23 mouse cellular contexts compared by ENCODE assay signal in genomic region chr16:29982224-29982785, GRCm38 (mm10).
DNase-seq lines count a peak whose midpoint lies in the region; TF ChIP-seq lines count a peak whose summit lies in the region.
"Had no signal": no experiment of that assay in that cellular context is flagged by ENCODE, and none has a peak within 500 bp of the region (broad histone marks: within the 10 kb centered on the region; RNA-seq: fewer than 3 reads in every experiment).

No protein-coding gene starts in this region.

- H3K4me2 ChIP-seq in CH12.LX (ENCODE audit: insufficient read depth, low read depth, poor library complexity, severe bottlenecking) = no peak overlapping the region
- H3K4me2 ChIP-seq: embryonic facial prominence, embryonic 13.5 days; embryonic facial prominence, embryonic 15.5 days; forebrain, embryonic 12.5 days had no signal

- TF ChIP-seq POLR2A in CH12.LX (IDR thresholded peaks at IDR 0.05; ENCODE audit: low read depth, low read length) = no peak
- TF ChIP-seq POLR2A in ES-Bruce4 (IDR thresholded peaks at IDR 0.05; ENCODE audit: insufficient read depth, low read length) = no peak

- dilution Hi-C loops in CH12.LX (cut with MboI; ENCODE audit: extremely low pct_ligation_motif_present, extremely low pct_unique_long_range_greater_than_20kb, low sequenced_read_pairs) = no loop called here

- no peak; the same call in 1 of the 2 replicates for TF ChIP-seq RAD21 in CH12.LX (IDR thresholded peaks at IDR 0.05; ENCODE audit: low read depth, low read length)

- H3K9me3 ChIP-seq in CH12.LX (replicated peaks; ENCODE audit: low read length) (peaks cover 3% of the 10 kb centered on the region), ES-Bruce4 (replicated peaks; ENCODE audit: control insufficient read depth, insufficient read depth, low read length, poor library complexity, severe bottlenecking) (no peaks in the 10 kb centered on the region)
- H3K9me3 ChIP-seq: embryonic facial prominence, embryonic 13.5 days; embryonic facial prominence, embryonic 15.5 days; forebrain, embryonic 10.5 days; forebrain, embryonic 12.5 days; G1E had no signal

- TF ChIP-seq EP300 in CH12.LX (IDR thresholded peaks at IDR 0.05; ENCODE audit: low read length) = peak; percentile 68
- 0 out of 2 replicates have a peak, but pooled peaks have one; percentile 24 for TF ChIP-seq EP300 in ES-Bruce4 (IDR thresholded peaks at IDR 0.05; ENCODE audit: insufficient read depth, low read depth, low read length)

- no peak for TF ChIP-seq CTCF in CH12.LX (conservative IDR thresholded peaks at IDR 0.05 in 1 of 2, IDR thresholded peaks at IDR 0.05 in 1 of 2; ENCODE audit: low read depth in 2 of 2, low read length in 2 of 2)
- no peak for TF ChIP-seq CTCF in ES-Bruce4 (IDR thresholded peaks at IDR 0.05; ENCODE audit: low read depth, low read length)

- H3K27ac ChIP-seq in CH12.LX (ENCODE audit: insufficient read depth, low read depth) (no peak overlapping the region), ES-Bruce4 (ENCODE audit: insufficient read depth, low read length) (no peak overlapping the region)
- H3K27ac ChIP-seq: embryonic facial prominence, embryonic 13.5 days; embryonic facial prominence, embryonic 15.5 days; forebrain, embryonic 10.5 days; forebrain, embryonic 12.5 days had no signal

- H3K36me3 ChIP-seq in CH12.LX (replicated peaks in 1 of 2; ENCODE audit: control insufficient read depth in 1 of 2, insufficient read depth in 1 of 2, low read length in 1 of 2) (no peaks in the 10 kb centered on the region), ES-Bruce4 (ENCODE audit: control insufficient read depth, insufficient read depth, low read length, poor library complexity, severe bottlenecking) (no peaks in the 10 kb centered on the region)
- H3K36me3 ChIP-seq: embryonic facial prominence, embryonic 13.5 days; embryonic facial prominence, embryonic 15.5 days; forebrain, embryonic 10.5 days; forebrain, embryonic 12.5 days; G1E had no signal

- in situ Hi-C loops in CH12.LX (cut with MboI; ENCODE audit: low pct_ligation_motif_present, low pct_unique_long_range_greater_than_20kb, low sequenced_read_pairs) = loop anchor here (10.0 kb wide), 1 partner anchor 82 kb away; the partner anchor contains the start of gene Hes1

- H3K9ac ChIP-seq in CH12.LX (ENCODE audit: insufficient read depth, low read depth) (no peak overlapping the region), ES-Bruce4 (ENCODE audit: low read depth, poor library complexity, severe bottlenecking) (no peak overlapping the region)
- H3K9ac ChIP-seq: embryonic facial prominence, embryonic 13.5 days; embryonic facial prominence, embryonic 15.5 days; forebrain, embryonic 12.5 days had no signal

- H3K4me3 ChIP-seq in CH12.LX (replicated peaks in 1 of 3; ENCODE audit: low read depth in 2 of 3, low read length in 2 of 3, poor library complexity in 1 of 3) (no peak overlapping the region), ES-Bruce4 (ENCODE audit: low read depth, low read length) (no peak overlapping the region)
- H3K4me3 ChIP-seq: embryonic facial prominence, embryonic 13.5 days; embryonic facial prominence, embryonic 15.5 days; erythroblast, embryonic 14.5 days; forebrain, embryonic 10.5 days; forebrain, embryonic 12.5 days had no signal

- H3K27me3 ChIP-seq in CH12.LX (replicated peaks) (peaks cover 5% of the 10 kb centered on the region), ES-Bruce4 (ENCODE audit: control insufficient read depth, insufficient read depth, low read length, poor library complexity, severe bottlenecking) (no peaks in the 10 kb centered on the region)
- H3K27me3 ChIP-seq: embryonic facial prominence, embryonic 13.5 days; embryonic facial prominence, embryonic 15.5 days; Patski had no signal

- DNase-seq in CH12.LX (ENCODE audit: extremely low read depth) = peak; percentile 46
- DNase-seq in R1 (ENCODE audit: low read depth, low spot score) = peak; percentile 51
- DNase-seq in urinary bladder, postnatal 10 days (ENCODE audit: low spot score) = no peak
- DNase-seq in lung, adult 18-20 months = no peak
- no peak for DNase-seq in adrenal gland, postnatal 4 days (ENCODE audit: low spot score in 2 of 2)
- DNase-seq: adrenal gland, adult 8-10 months; adrenal gland, postnatal 14 days; adrenal gland, postnatal 36 days; cerebellum, adult 11 months; cerebellum, adult 18-20 months; cerebellum, adult 8-10 months; cerebellum, adult 9-11 months; cerebellum, postnatal 14 days; cerebellum, postnatal 36 days; embryo, embryonic 11 days had no signal

- H3K4me1 ChIP-seq in CH12.LX (ENCODE audit: control insufficient read depth in 1 of 2, insufficient read depth in 2 of 2) (peaks cover 32 to 55% of the 10 kb centered on the region in 2 experiments), ES-Bruce4 (ENCODE audit: control insufficient read depth, insufficient read depth, low read length) (peaks cover 7% of the 10 kb centered on the region)
- H3K4me1 ChIP-seq: forebrain, embryonic 12.5 days had no signal

- no peaks in the 10 kb centered on the region for H3K79me2 ChIP-seq in CH12.LX (replicated peaks; ENCODE audit: control insufficient read depth, extremely low read depth, insufficient read depth, poor library complexity, severe bottlenecking)

TF ChIP-seq in CH12.LX, 34 proteins besides CTCF, POLR2A, EP300 and RAD21:
- TF ChIP-seq JUND (conservative IDR thresholded peaks at IDR 0.05; ENCODE audit: low read depth, low read length) (peak; percentile 69), ETS1 (conservative IDR thresholded peaks at IDR 0.05; ENCODE audit: low read depth, low read length) (peak; percentile 87), SMC3 (IDR thresholded peaks at IDR 0.05; ENCODE audit: low read depth, low read length) (no peak), ZC3H11A (IDR thresholded peaks at IDR 0.05; ENCODE audit: low read depth, low read length) (no peak), TCF12 (IDR thresholded peaks at IDR 0.05; ENCODE audit: low read depth, low read length) (peak; percentile 42; the same call in 1 of the 2 replicates), ZNF384 (IDR thresholded peaks at IDR 0.05; ENCODE audit: low read depth, low read length) (no peak), MEF2A (IDR thresholded peaks at IDR 0.05; ENCODE audit: borderline replicate concordance, low read depth, low read length) (peak; percentile 82; the same call in 1 of the 2 replicates), IRF4 (IDR thresholded peaks at IDR 0.05; ENCODE audit: low read depth, low read length) (peak; percentile 74), JUN (IDR thresholded peaks at IDR 0.05; ENCODE audit: insufficient read depth, low read depth, low read length) (peak; percentile 31; the same call in 1 of the 2 replicates), MAX (IDR thresholded peaks at IDR 0.05; ENCODE audit: low read length) (no peak), BHLHE40 (IDR thresholded peaks at IDR 0.05; ENCODE audit: low read depth, low read length) (peak; percentile 72), UBTF (IDR thresholded peaks at IDR 0.05; ENCODE audit: low read depth, low read length) (no peak), SIN3A (IDR thresholded peaks at IDR 0.05; ENCODE audit: low read length) (no peak), GABPA (IDR thresholded peaks at IDR 0.05; ENCODE audit: insufficient replicate concordance, low read depth, low read length) (no peak), ZKSCAN1 (IDR thresholded peaks at IDR 0.05; ENCODE audit: borderline replicate concordance, low read depth, low read length) (no peak), ZMIZ1 (IDR thresholded peaks at IDR 0.05; ENCODE audit: low read depth, low read length) (no peak), ELF1 (IDR thresholded peaks at IDR 0.05; ENCODE audit: low read depth, low read length) (no peak), NELFE (IDR thresholded peaks at IDR 0.05; ENCODE audit: low read depth, low read length) (no peak)

Comparison
In these comparisons a context has a peak if more than half of its experiments do, and no peak if none do; other contexts are left out.
1. DNase-seq: peak in CH12.LX (single experiment) and R1 (single experiment); none in urinary bladder, postnatal 10 days (single experiment), lung, adult 18-20 months (0 of 2) and adrenal gland, postnatal 4 days (0 of 2).